Mouse (Mus musculus): ENCODE results near the gene Zfp689. TPM values are rescaled to one million over a fixed set of nuclear protein-coding genes. Genes with fewer than 3 reads are reported as not detected.
A peak's percentile ranks its signal among the peaks of the same experiment; 100 is the strongest.

Gene Zfp689
- total and polyA plus RNA-seq, 2 experiments: 0.74 to 1.9 TPM

GRCm38 (mm10) chr7:127402980-127403379 lies 46.0 kb downstream of the Zfp689 start:
- Histone ChIP-seq H3K9ac (ENCODE audit: low read depth, low read length) (no peak overlapping the region), H3K36me3 (ENCODE audit: control insufficient read depth, insufficient read depth, low read length) (no peaks in the 10 kb centered on the region), H3K4me3 (ENCODE audit: insufficient read depth, low read depth, low read length) (no peak overlapping the region), H3K27ac (replicated peaks; ENCODE audit: insufficient read depth, low read depth, low read length) (no peak overlapping the region), H3K79me2 (ENCODE audit: control insufficient read depth, insufficient read depth, low read length) (no peaks in the 10 kb centered on the region), H3K27me3 (ENCODE audit: control insufficient read depth, insufficient read depth, low read length) (no peaks in the 10 kb centered on the region), H3K4me1 (ENCODE audit: control insufficient read depth, insufficient read depth, low read length) (no peaks in the 10 kb centered on the region)
- DNase-seq (ENCODE audit: extremely low read depth, low read depth, low spot score): no peak
- TF ChIP-seq POLR2A (IDR thresholded peaks at IDR 0.05; ENCODE audit: extremely low read depth, insufficient read depth, low read length) (no peak), CTCF (IDR thresholded peaks at IDR 0.05; ENCODE audit: low read depth, low read length) (peak; percentile 19; the same call in 1 of the 2 replicates)
- 70% methylated on average over 2 of the region's 2 CpGs for WGBS

DNA sequence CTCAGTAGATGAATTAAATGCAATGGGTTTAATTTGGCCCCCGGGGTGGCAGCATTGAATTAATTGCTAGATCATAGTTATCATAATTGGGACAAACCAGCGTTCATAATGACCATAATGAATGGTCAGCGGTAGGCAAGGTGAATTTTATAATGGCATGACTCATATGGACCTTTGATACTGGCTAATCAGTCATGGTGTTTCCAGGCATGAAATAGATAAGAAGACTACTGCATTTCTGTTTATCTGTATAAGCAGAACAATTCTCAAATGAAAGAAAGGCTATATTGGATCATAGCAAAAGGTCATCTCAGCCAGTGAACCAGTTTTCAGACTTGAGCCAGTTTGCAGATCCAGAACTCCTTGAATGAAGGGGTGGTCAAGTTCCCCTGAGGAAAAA lies 48.6 kb downstream of the Zfp689 start:
- Histone ChIP-seq H3K4me1 (ENCODE audit: control insufficient read depth, insufficient read depth, low read length) (no peaks in the 10 kb centered on the region), H3K27ac (replicated peaks; ENCODE audit: insufficient read depth, low read depth, low read length) (no peak overlapping the region), H3K4me3 (ENCODE audit: insufficient read depth, low read depth, low read length) (no peak overlapping the region), H3K79me2 (ENCODE audit: control insufficient read depth, insufficient read depth, low read length) (no peaks in the 10 kb centered on the region), H3K27me3 (ENCODE audit: control insufficient read depth, insufficient read depth, low read length) (no peaks in the 10 kb centered on the region), H3K9ac (ENCODE audit: low read depth, low read length) (no peak overlapping the region), H3K36me3 (ENCODE audit: control insufficient read depth, insufficient read depth, low read length) (no peaks in the 10 kb centered on the region)
- TF ChIP-seq POLR2A (IDR thresholded peaks at IDR 0.05; ENCODE audit: extremely low read depth, insufficient read depth, low read length) (no peak), CTCF (IDR thresholded peaks at IDR 0.05; ENCODE audit: low read depth, low read length) (no peak)
- WGBS: 69% methylated on average over 3 of the region's 3 CpGs
- DNase-seq (ENCODE audit: extremely low read depth, low read depth, low spot score): no peak

- no peak overlapping the region for H3K27ac ChIP-seq (replicated peaks; ENCODE audit: insufficient read depth, low read depth, low read length)
- H3K4me1 ChIP-seq (ENCODE audit: control insufficient read depth, insufficient read depth, low read length): peaks cover 6% of the 10 kb centered on the region
- peaks cover 9% of the 10 kb centered on the region; the same call in 1 of the 2 replicates for H3K79me2 ChIP-seq (ENCODE audit: control insufficient read depth, insufficient read depth, low read length)
- H3K27me3 ChIP-seq (ENCODE audit: control insufficient read depth, insufficient read depth, low read length): no peaks in the 10 kb centered on the region
- H3K9ac ChIP-seq (ENCODE audit: low read depth, low read length): 0 out of 2 replicates have a peak overlapping the region, but pooled peaks have one; percentile 1
- no peak for TF ChIP-seq POLR2A (IDR thresholded peaks at IDR 0.05; ENCODE audit: extremely low read depth, insufficient read depth, low read length)
- no peak for DNase-seq (ENCODE audit: extremely low read depth, low read depth, low spot score)
- WGBS: 7% methylated on average over 7 of the region's 7 CpGs
- H3K36me3 ChIP-seq (ENCODE audit: control insufficient read depth, insufficient read depth, low read length): no peaks in the 10 kb centered on the region
- H3K4me3 ChIP-seq (ENCODE audit: insufficient read depth, low read depth, low read length): peak overlapping the region; percentile 27
Measured at GRCm38 (mm10) chr7:127393944-127394333, 55.0 kb downstream of the Zfp689 start.

GRCm38 (mm10) chr7:127393157-127393943 lies 55.6 kb downstream of the Zfp689 start, which contains the start of gene E430018J23Rik:
E430018J23Rik (minus strand) TSS chr7:127393629.
- Histone ChIP-seq H3K36me3 (ENCODE audit: control insufficient read depth, insufficient read depth, low read length) (no peaks in the 10 kb centered on the region), H3K79me2 (ENCODE audit: control insufficient read depth, insufficient read depth, low read length) (peaks cover 9% of the 10 kb centered on the region; the same call in 1 of the 2 replicates), H3K9ac (ENCODE audit: low read depth, low read length) (peak within 1 kb of the TSS; percentile 87), H3K27me3 (ENCODE audit: control insufficient read depth, insufficient read depth, low read length) (no peaks in the 10 kb centered on the region), H3K27ac (replicated peaks; ENCODE audit: insufficient read depth, low read depth, low read length) (peak within 1 kb of the TSS; percentile 90), H3K4me1 (ENCODE audit: control insufficient read depth, insufficient read depth, low read length) (peaks cover 6% of the 10 kb centered on the region), H3K4me3 (ENCODE audit: insufficient read depth, low read depth, low read length) (peak within 1 kb of the TSS; percentile 94)
- DNase-seq (ENCODE audit: extremely low read depth, low read depth, low spot score): peak; percentile 98
- TF ChIP-seq CTCF (IDR thresholded peaks at IDR 0.05; ENCODE audit: low read depth, low read length): no peak
- TF ChIP-seq POLR2A (IDR thresholded peaks at IDR 0.05; ENCODE audit: extremely low read depth, insufficient read depth, low read length): 0 out of 2 replicates have a peak, but pooled peaks have one; percentile 16
- under 1% methylated on average over 45 of the region's 45 CpGs for WGBS

GRCm38 (mm10) chr7:127392251-127392824 lies 56.6 kb downstream of the Zfp689 start:
- H3K4me1 ChIP-seq (ENCODE audit: control insufficient read depth, insufficient read depth, low read length): peaks cover 6% of the 10 kb centered on the region
- no peaks in the 10 kb centered on the region for H3K27me3 ChIP-seq (ENCODE audit: control insufficient read depth, insufficient read depth, low read length)
- no peak for TF ChIP-seq POLR2A (IDR thresholded peaks at IDR 0.05; ENCODE audit: extremely low read depth, insufficient read depth, low read length)
- TF ChIP-seq CTCF (IDR thresholded peaks at IDR 0.05; ENCODE audit: low read depth, low read length): no peak
- H3K36me3 ChIP-seq (ENCODE audit: control insufficient read depth, insufficient read depth, low read length): no peaks in the 10 kb centered on the region
- H3K4me3 ChIP-seq (ENCODE audit: insufficient read depth, low read depth, low read length): no peak overlapping the region
- H3K27ac ChIP-seq (replicated peaks; ENCODE audit: insufficient read depth, low read depth, low read length): no peak overlapping the region
- peaks cover 9% of the 10 kb centered on the region; the same call in 1 of the 2 replicates for H3K79me2 ChIP-seq (ENCODE audit: control insufficient read depth, insufficient read depth, low read length)
- no peak for DNase-seq (ENCODE audit: extremely low read depth, low read depth, low spot score)
- peak overlapping the region; percentile 4 for H3K9ac ChIP-seq (ENCODE audit: low read depth, low read length)
- WGBS: 77% methylated on average over 8 of the region's 8 CpGs

Other genes starting within 250 kb of the Zfp689 start
- gene Tbc1d10b, start 240.7 kb downstream of the Zfp689 start, total RNA-seq (2014; rRNA removed): 5.3 and 7.0 TPM in 2 replicates
- 7.3 and 9.5 TPM in 2 replicates for gene Tbc1d10b, start 240.7 kb downstream of the Zfp689 start, polyA plus RNA-seq (2012; rRNA removed)
- gene Mylpf, start 240.3 kb downstream of the Zfp689 start, total RNA-seq (2014; rRNA removed): 1.5 and 8.6 TPM in 2 replicates
- gene Mylpf, start 240.3 kb downstream of the Zfp689 start, polyA plus RNA-seq (2012; rRNA removed): 0.71 and 0.93 TPM in 2 replicates
- gene Zfp553, start 216.1 kb downstream of the Zfp689 start, total RNA-seq (2014; rRNA removed): 2.3 and 2.9 TPM in 2 replicates
- gene Zfp553, start 216.1 kb downstream of the Zfp689 start, polyA plus RNA-seq (2012; rRNA removed): 3.5 and 4.5 TPM in 2 replicates
- gene Sept1, start 216.0 kb downstream of the Zfp689 start, total RNA-seq (2014; rRNA removed): 1.4 and 1.5 TPM in 2 replicates
- gene Sept1, start 216.0 kb downstream of the Zfp689 start, polyA plus RNA-seq (2012; rRNA removed): 3.5 and 4.0 TPM in 2 replicates
- gene Zfp771, start 204.9 kb downstream of the Zfp689 start, total RNA-seq (2014; rRNA removed): 19.6 and 30.1 TPM in 2 replicates
- 52.8 and 57.7 TPM in 2 replicates for gene Zfp771, start 204.9 kb downstream of the Zfp689 start, polyA plus RNA-seq (2012; rRNA removed)
- gene Dctpp1, start 188.4 kb downstream of the Zfp689 start, total RNA-seq (2014; rRNA removed): 61.5 and 70.2 TPM in 2 replicates
- gene Dctpp1, start 188.4 kb downstream of the Zfp689 start, polyA plus RNA-seq (2012; rRNA removed): 70.7 and 73.4 TPM in 2 replicates
- 939 and 948 TPM in 2 replicates for gene Sephs2, start 175.1 kb downstream of the Zfp689 start, total RNA-seq (2014; rRNA removed)
- 388 and 524 TPM in 2 replicates for gene Sephs2, start 175.1 kb downstream of the Zfp689 start, polyA plus RNA-seq (2012; rRNA removed)
- gene Itgal, start 152.9 kb downstream of the Zfp689 start, total RNA-seq (2014; rRNA removed): 4.3 and 5.2 TPM in 2 replicates
- gene Itgal, start 152.9 kb downstream of the Zfp689 start, polyA plus RNA-seq (2012; rRNA removed): 3.9 and 6.8 TPM in 2 replicates
- 7.7 and 9.5 TPM in 2 replicates for gene Zfp768, start 103.6 kb downstream of the Zfp689 start, total RNA-seq (2014; rRNA removed)
- 21.2 and 28.0 TPM in 2 replicates for gene Zfp768, start 103.6 kb downstream of the Zfp689 start, polyA plus RNA-seq (2012; rRNA removed)
- 3.6 and 3.7 TPM in 2 replicates for gene Zfp747, start 73.1 kb downstream of the Zfp689 start, total RNA-seq (2014; rRNA removed)
- gene Zfp747, start 73.1 kb downstream of the Zfp689 start, polyA plus RNA-seq (2012; rRNA removed): 3.0 and 4.0 TPM in 2 replicates
- 2.0 and 2.3 TPM in 2 replicates for gene 9130019O22Rik, start 62.0 kb downstream of the Zfp689 start, total RNA-seq (2014; rRNA removed)
- gene 9130019O22Rik, start 62.0 kb downstream of the Zfp689 start, polyA plus RNA-seq (2012; rRNA removed): 1.6 and 2.0 TPM in 2 replicates
- gene E430018J23Rik, start 55.5 kb downstream of the Zfp689 start, total RNA-seq (2014; rRNA removed): 4.9 and 5.8 TPM in 2 replicates
- 5.4 and 7.7 TPM in 2 replicates for gene E430018J23Rik, start 55.5 kb downstream of the Zfp689 start, polyA plus RNA-seq (2012; rRNA removed)
- 1.8 and 2.5 TPM in 2 replicates for gene Zfp764, start 42.3 kb downstream of the Zfp689 start, total RNA-seq (2014; rRNA removed)
- gene Zfp764, start 42.3 kb downstream of the Zfp689 start, polyA plus RNA-seq (2012; rRNA removed): 1.3 and 1.8 TPM in 2 replicates
- gene Zfp688, start 27.1 kb downstream of the Zfp689 start, total RNA-seq (2014; rRNA removed): 2.9 and 3.0 TPM in 2 replicates
- gene Zfp688, start 27.1 kb downstream of the Zfp689 start, polyA plus RNA-seq (2012; rRNA removed): 8.5 and 9.4 TPM in 2 replicates
- gene Prr14, start 10.5 kb upstream of the Zfp689 start, total RNA-seq (2014; rRNA removed): 8.3 and 9.5 TPM in 2 replicates
- gene Prr14, start 10.5 kb upstream of the Zfp689 start, polyA plus RNA-seq (2012; rRNA removed): 41.5 and 44.6 TPM in 2 replicates
- 3.6 and 6.4 TPM in 2 replicates for gene Fbrs, start 30.0 kb upstream of the Zfp689 start, total RNA-seq (2014; rRNA removed)
- gene Fbrs, start 30.0 kb upstream of the Zfp689 start, polyA plus RNA-seq (2012; rRNA removed): 9.5 and 11.8 TPM in 2 replicates
- 10.9 and 13.8 TPM in 2 replicates for gene Srcap, start 62.8 kb upstream of the Zfp689 start, total RNA-seq (2014; rRNA removed)
- 8.9 and 9.6 TPM in 2 replicates for gene Srcap, start 62.8 kb upstream of the Zfp689 start, polyA plus RNA-seq (2012; rRNA removed)
- gene Gm42715, start 70.4 kb upstream of the Zfp689 start, total RNA-seq (2014; rRNA removed): 4.6 and 7.7 TPM in 2 replicates
- 5.9 and 7.5 TPM in 2 replicates for gene Gm42715, start 70.4 kb upstream of the Zfp689 start, polyA plus RNA-seq (2012; rRNA removed)
- gene Tmem265, start 112.2 kb upstream of the Zfp689 start, total RNA-seq (2014; rRNA removed): 2.7 and 2.8 TPM in 2 replicates
- gene Tmem265, start 112.2 kb upstream of the Zfp689 start, polyA plus RNA-seq (2012; rRNA removed): 0.20 TPM in 1 of 2 replicates, not detected in the other
- gene Phkg2, start 124.2 kb upstream of the Zfp689 start, total RNA-seq (2014; rRNA removed): 20.1 and 22.2 TPM in 2 replicates
- gene Phkg2, start 124.2 kb upstream of the Zfp689 start, polyA plus RNA-seq (2012; rRNA removed): 33.4 and 40.5 TPM in 2 replicates
- gene Ccdc189, start 139.4 kb upstream of the Zfp689 start, total RNA-seq (2014; rRNA removed): 1.5 and 1.9 TPM in 2 replicates
- 1.3 and 1.7 TPM in 2 replicates for gene Ccdc189, start 139.4 kb upstream of the Zfp689 start, polyA plus RNA-seq (2012; rRNA removed)
- 14.5 and 18.3 TPM in 2 replicates for gene Rnf40, start 139.6 kb upstream of the Zfp689 start, total RNA-seq (2014; rRNA removed)
- 12.4 and 13.6 TPM in 2 replicates for gene Rnf40, start 139.6 kb upstream of the Zfp689 start, polyA plus RNA-seq (2012; rRNA removed)
- gene Zfp629, start 166.6 kb upstream of the Zfp689 start, total RNA-seq (2014; rRNA removed): 5.0 and 7.0 TPM in 2 replicates
- gene Zfp629, start 166.6 kb upstream of the Zfp689 start, polyA plus RNA-seq (2012; rRNA removed): 4.8 and 5.8 TPM in 2 replicates

Measured in liver, adult 2 months (tissue).